Mouse (Mus musculus) embryo, embryonic 10.5 days (tissue): ENCODE measurements around the gene Inip.
"Not testable (repeated sequence)": the region's sequence is repeated elsewhere in the genome, so short reads cannot be mapped to it uniquely, and the experiment has no call there.

Experiments
- DNase-seq: peaks from one replicate; pipeline ENCODE4 v3.0.0-alpha.2; 2015; ENCODE audit warnings: low spot score

Gene Inip

GRCm38 (mm10) chr4:59807521-59807920, 6.1 kb upstream of the Inip start:
- no peak for DNase-seq

- no peak for DNase-seq
These were observed 5.4 kb upstream of the Inip start for GRCm38 (mm10) chr4:59806879-59807195.

DNA sequence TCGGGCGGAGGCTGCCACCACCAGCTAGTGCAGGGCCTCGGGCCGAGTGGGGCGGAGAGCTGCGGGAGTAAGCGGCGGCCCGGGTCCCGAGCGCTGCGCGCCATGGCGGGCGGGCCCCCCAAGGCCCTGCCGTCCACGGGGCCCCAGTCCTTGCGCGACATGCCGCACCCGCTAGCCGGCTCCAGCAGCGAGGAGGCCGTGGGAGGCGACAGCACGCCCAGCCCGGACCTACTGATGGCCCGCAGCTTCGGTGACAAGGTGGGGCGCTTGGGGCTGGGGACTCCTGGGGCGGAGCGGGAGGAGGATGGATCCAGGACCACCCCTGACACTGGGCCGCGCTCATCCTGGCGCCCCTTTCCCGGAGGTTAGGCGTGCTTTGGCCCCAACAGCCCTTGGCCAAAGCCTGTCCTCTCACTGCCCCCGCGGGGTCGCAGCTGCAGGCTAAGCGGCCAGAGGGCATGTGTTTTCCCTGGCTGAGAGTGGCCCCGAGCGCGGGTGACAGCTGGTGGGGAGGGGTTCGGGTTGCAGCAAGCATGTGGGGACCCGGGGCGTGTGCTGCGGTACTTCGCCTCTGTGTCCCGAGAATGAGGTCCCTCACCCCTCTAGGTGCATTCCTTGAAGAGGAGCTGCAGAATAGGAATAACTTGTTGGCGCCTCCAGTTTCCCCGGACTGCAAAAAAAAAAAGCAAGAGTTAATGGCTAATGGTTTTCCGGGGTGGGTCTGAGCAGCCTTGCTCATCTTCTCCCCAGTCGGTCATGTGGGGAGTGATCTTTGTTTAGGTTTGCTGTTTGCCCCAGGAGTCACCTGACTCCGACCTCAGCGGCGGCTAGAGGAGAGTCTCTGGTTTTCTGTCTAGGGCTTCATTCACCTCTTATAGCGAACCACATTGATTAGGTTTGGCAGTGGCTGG, 4.8 kb upstream of the Inip start:
- peak; percentile 75 for DNase-seq

DNA sequence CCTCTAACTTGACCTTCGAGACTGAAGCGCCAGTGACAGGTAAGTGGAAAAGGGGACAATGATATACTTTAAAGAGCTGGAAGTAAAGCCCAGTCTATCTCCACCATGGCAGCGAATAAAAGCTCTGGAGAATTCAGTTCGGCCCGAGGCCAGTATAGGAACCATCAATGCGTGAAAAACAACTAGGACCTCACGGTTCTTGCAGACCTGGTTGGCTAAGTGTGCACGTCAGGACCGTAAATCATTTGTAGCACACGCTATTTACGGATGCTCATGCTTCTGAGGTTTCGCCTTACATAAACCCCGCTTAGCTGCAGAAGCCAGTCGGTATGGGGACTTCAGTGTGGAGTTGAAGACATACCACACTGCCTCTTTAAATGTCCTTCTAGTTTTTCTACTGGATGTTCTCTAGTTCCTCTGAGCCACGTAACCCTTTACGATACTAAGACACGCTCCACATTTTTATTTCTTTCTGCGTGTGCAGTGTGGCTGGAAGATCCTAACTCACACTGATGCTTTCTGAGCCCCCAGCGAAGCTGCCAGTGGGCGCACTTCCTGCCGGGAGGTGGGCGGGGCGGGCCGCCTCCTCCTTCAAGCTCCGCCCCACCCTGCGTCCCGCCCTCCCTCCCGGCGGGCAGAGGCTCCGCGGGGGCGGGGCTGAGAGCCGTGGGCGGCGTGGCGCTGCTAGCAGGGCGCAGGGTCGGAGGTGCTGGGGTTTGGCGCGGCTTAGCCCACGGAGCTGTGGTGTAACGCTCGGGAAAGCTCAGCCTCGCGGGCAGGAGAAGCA, 4.0 kb upstream of the Inip start, which contains the start of gene Snx30:
TSS of gene Snx30 (plus strand) at position 660 of the 787 bp plus-strand sequence.
- peak; percentile 92 for DNase-seq

DNA sequence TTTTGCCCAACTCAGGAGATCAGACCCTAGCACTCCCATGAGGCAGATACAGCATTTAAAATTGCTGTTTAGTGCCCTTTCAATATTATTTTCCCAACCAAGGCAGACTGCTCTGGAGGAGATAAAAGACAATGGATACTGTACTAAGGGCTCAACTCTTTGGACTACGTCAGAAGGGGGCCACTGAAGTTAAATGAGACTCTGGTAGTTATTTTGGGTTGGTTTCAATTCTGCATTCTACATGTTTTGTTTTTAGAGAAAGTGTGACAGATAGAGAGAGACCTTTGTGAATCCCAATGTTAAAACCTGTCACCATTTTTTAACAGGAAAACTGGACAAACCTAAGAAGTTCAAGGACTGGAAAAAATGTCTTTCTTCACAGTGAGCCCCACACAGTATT, 3.4 kb upstream of the Inip start:
- no peak for DNase-seq

DNA sequence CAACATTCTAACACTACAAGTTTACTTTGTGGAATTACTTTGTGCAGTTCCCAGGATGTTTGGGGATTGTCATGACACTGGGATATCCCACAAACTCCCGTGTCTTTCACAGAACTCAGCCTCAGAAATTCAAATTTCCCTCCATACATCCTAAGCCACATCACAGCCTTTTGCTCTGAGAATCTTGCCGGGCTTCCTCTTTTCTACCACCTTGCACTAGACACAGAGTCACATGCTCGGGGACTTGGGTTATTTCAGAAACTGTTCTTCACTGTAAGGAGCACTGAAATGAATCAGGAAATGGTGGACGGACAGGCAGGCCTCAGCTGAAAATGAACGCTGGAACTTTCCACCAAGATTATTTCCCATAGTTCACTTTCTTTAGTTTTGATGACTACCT, 2.0 kb upstream of the Inip start:
- DNase-seq: no peak

DNA sequence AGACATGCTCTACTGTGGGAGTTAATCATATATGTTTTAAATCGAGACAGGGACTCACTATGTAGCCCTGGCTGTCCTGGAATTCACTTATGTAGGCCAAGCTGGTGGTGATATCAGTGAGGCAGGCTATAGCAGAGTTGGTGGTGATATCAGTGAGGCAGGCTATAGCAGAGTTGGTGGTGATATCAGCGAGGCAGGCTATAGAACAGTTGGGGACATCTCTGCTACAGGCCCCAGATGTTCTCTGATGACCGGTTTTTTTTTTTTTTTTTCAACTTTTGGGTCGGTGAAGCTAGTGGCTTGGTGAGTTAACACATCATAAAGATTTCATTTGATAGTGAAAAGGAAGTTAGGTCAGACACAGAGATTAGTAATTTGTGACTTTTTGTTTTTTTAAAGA, 1.4 kb upstream of the Inip start:
- no peak for DNase-seq

DNA sequence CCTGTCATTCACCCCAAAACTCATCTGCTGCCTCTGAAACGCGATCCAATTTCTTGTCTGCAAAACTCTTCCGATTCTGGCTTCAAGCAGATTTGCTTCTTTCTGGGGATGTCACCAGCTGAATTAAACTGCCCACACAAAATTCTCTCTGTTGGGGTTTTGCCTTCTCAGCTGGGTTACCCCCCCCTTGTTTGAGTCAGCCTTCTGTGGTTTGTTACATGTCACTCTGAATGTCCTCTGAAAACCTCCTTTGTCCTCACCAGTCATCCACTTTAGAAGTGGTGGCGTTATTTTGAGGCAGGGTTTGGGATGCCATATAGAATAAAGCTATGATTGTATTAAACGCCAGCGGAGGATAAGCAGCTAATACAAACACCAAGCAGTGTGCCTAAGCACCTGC, 718 bp upstream of the Inip start:
- no peak for DNase-seq

GRCm38 (mm10) chr4:59800181-59800580, 1.2 kb downstream of the Inip start:
- DNase-seq: no peak

DNA sequence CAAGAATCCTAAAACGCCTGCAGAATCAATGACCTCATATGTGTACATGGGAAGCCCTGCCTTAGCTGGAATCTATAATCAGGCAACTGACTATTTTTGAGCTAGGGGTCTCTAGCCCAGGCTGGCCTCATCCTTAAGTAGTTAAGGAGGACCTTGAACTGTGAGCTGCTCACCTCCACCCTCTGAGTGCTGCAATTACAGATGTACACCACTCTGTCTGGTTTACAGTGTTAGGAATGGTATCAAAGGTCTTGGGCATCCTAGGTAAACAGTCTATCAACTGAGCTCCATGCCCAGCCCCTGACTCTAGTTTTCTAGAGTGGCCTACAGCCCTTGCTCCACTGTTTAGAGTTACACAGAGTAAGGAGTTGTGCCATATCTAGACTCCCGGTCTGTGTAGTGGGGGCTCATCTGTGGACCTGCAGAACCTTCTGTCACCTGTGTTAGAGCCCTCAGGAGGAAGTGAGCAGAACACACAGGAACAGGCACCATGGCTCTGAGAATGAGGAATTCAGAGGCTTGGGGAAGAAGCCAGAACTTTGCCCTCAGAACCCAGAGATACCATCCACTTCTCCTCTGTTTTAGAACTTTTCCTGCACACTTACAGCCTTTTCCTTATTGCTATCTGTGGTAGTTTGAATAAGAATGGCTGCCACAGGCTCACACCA, 5.5 kb downstream of the Inip start:
- no peak for DNase-seq

GRCm38 (mm10) chr4:59794116-59794515, 7.3 kb downstream of the Inip start:
- DNase-seq: no peak

GRCm38 (mm10) chr4:59793626-59794025, 7.8 kb downstream of the Inip start:
- not testable (repeated sequence) for DNase-seq

- DNase-seq: no peak
These were observed 12.4 kb downstream of the Inip start for GRCm38 (mm10) chr4:59789015-59789414.

- DNase-seq: no peak
These were observed 14.3 kb downstream of the Inip start for GRCm38 (mm10) chr4:59787126-59787525.

DNA sequence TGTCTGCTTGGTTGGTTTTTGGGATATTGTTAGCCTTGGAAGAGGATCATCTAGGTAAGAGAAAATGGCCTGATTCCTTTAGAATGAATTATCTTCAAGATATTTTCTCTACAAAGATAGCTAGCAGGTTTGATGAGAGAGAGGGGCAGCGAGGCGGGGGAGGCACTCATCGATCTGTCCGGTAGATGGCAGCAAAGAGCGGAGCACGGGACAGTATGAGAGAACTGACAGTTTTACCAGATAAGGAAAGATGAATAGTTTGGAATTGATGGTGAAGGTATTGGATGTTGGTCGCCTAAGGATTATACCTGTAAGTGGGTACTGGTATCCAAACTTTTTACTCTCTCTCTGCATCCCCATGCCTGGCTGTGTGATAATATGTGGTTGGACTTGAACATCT, 14.7 kb downstream of the Inip start:
- peak; percentile 83 for DNase-seq

- no peak for DNase-seq
These were observed 16.0 kb downstream of the Inip start for GRCm38 (mm10) chr4:59785412-59785811.

DNA sequence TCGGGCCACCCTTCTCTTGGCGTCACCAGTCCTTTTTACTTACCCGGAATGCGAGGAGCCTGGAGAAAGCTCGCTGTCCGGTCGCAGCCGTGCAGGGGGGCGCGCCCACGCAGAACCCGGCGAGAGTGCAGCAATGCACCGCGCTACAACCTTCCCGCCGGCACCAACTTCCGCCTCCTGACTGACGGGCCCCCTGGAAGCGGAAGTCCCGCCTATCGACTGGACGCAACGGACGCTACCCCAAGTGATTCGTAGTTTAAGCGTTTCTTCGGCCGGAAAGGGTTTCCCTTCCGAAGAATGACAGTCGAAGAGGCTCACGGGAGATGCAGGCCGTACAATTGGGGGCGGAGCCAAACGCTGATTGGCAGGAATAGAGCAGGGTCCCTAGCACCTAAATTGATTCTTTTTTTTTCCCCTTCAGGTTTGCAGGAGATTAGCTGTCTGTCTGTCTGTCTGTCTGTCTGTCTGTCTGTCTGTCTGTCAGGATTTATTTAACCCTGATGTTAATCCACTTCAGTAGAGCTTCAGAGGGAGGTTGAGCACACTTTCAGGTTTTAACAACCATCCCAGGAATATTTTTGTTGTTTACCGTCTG, 17.6 kb downstream of the Inip start:
- peak; percentile 99 for DNase-seq

DNA sequence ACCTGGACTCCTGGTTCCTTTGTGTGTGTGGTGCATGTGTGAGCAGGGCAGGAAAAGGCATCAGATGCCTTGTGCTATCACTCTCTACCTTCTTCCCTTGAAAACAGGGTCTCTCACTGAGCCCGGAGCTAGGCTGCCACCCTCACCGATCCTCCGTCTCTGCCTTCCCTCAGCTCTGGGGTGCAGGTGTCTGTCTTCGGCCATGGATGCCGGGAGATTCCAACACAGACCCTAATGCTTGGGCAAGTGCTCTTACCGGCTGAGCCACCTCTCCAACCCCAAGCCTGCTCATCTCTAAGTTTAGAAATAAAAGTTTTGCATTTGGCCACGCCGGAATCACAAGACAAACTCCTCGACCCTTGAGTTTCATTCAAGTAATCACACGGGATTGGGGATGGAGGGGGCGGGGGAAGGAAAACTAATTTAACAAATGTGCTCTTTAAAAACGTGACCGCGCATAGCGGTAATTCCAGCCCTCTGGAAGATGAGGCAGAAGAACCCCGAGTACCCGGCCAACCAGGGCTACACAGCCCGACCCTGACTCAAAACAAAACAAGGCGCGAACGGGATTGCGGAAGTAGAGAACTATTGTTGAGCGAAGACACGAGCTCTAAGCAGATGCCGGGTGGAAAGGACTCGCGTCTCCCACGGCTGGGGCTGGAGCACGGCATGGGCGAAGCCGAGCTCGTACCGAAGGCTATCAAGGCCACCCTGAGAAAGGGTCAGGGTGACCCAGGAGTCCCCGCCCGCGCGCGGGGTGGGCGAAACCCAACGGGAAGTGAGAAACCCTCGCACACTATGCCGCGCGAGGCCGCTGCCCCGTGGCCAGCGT, 18.3 kb downstream of the Inip start:
- DNase-seq: peak; percentile 74

- peak; percentile 60 for DNase-seq
These were observed 20.8 kb downstream of the Inip start for GRCm38 (mm10) chr4:59780568-59780967.

DNA sequence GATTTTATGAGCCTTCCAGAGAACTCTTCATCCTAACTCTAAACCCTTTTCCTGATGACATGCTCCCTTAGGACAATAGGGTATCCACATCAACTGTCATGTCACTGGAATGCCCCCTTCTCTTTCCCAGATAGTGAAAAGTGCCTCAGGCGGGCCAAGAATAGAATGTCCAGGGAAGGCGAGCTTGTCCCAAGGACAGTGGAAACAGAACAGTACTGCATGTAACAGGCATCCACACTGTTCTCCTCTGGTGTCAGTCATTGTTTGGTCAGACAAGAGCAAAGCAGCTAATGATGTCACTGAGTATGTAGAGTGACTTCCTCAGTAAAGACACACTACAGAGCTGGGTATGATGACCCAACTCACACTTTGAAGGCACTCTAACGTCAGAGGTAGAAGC, 23.6 kb downstream of the Inip start:
- no peak for DNase-seq

GRCm38 (mm10) chr4:59772171-59772879, 29.1 kb downstream of the Inip start:
- peak; percentile 61 for DNase-seq
